Mouse (Mus musculus) stomach, embryonic 15.5 days (tissue): Measurements from ENCODE around the gene Slc22a21. TPM values are rescaled to one million over a fixed set of nuclear protein-coding genes. Genes with fewer than 3 reads are reported as not detected.
"Not testable (repeated sequence)": the region's sequence is repeated elsewhere in the genome, so short reads cannot be mapped to it uniquely, and the experiment has no call there.

Experiments used
- ATAC-seq: fragments of 200-750 bp; cut with Nextera tagmentation; 2 replicates; pipeline ENCODE4 v1.8.0; 2017; ENCODE audit warnings: low read depth, moderate number of reproducible peaks, moderate TSS enrichment; ENCODE audit not compliant: insufficient read depth, low FRiP score
- H3K27ac ChIP-seq: fragments of 300-500 bp; sonication (generic); 2 replicates; pipeline ENCODE4 v1.5.1; 2015; ENCODE audit warnings: mild to moderate bottlenecking, inconsistent platforms
- H3K27me3 ChIP-seq: fragments of 300-500 bp; sonication (generic); replicated peaks from 2 replicates; pipeline ENCODE4 v1.6.1; 2015; ENCODE audit warnings: inconsistent platforms
- H3K36me3 ChIP-seq: fragments of 300-500 bp; sonication (generic); 2 replicates; pipeline ENCODE4 v1.6.1; 2015; ENCODE audit warnings: inconsistent platforms
- H3K4me1 ChIP-seq: fragments of 300-500 bp; sonication (generic); 2 replicates; pipeline ENCODE4 v1.6.1; 2015; ENCODE audit warnings: inconsistent platforms
- H3K4me2 ChIP-seq: fragments of 300-500 bp; sonication (generic); 2 replicates; pipeline ENCODE4 v1.6.1; 2015; ENCODE audit warnings: mild to moderate bottlenecking, inconsistent platforms
- H3K4me3 ChIP-seq: fragments of 300-500 bp; sonication (generic); replicated peaks from 2 replicates; pipeline ENCODE4 v1.5.1; 2015; ENCODE audit warnings: inconsistent platforms
- H3K9ac ChIP-seq: fragments of 300-500 bp; sonication (generic); 2 replicates; pipeline ENCODE4 v1.6.1; 2015; ENCODE audit warnings: inconsistent platforms
- H3K9me3 ChIP-seq: fragments of 300-500 bp; sonication (generic); 2 replicates; pipeline ENCODE4 v1.6.1; 2016; ENCODE audit warnings: inconsistent platforms
- WGBS: fragments of 180-500 bp; shearing (Covaris S2); methylation state at CpG from one replicate; pipeline ENCODE4 v1.1.7; 2015; 5-methylcytosine and 5-hydroxymethylcytosine counted together
- polyA plus RNA-seq: library from polyadenylated mRNA; unstranded; fragments of >200 nt; fragmentation: Nextera tagmentation; extraction: Ambion mirVana; gene quantifications from 2 replicates; pipeline ENCODE4 v1.2.1, GENCODE M21; 2015

Slc22a21 gene
- polyA plus RNA-seq, 1 experiment from 2014 or later, result 8.8 TPM

GRCm38 (mm10) chr11:53988081-53988480 is 7.9 kb upstream of the Slc22a21 start:
- 72% methylated on average over 4 of the region's 4 CpGs for WGBS
- no peak overlapping the region for H3K9ac ChIP-seq
- H3K4me1 ChIP-seq, result no peaks in the 10 kb centered on the region
- H3K27ac ChIP-seq, result no peak overlapping the region
- H3K4me3 ChIP-seq, result no peak overlapping the region
- no peak for ATAC-seq
- no peaks in the 10 kb centered on the region for H3K27me3 ChIP-seq
- no peaks in the 10 kb centered on the region for H3K9me3 ChIP-seq
- no peaks in the 10 kb centered on the region for H3K36me3 ChIP-seq
- no peak overlapping the region for H3K4me2 ChIP-seq

GRCm38 (mm10) chr11:53981396-53981795 is 1.3 kb upstream of the Slc22a21 start:
- 86% methylated on average over 4 of the region's 4 CpGs for WGBS
- Histone ChIP-seq H3K4me2 (no peak overlapping the region), H3K9me3 (no peaks in the 10 kb centered on the region), H3K4me1 (0 out of 2 replicates have a peak, but pooled peaks cover 4% of the 10 kb centered on the region), H3K4me3 (no peak overlapping the region), H3K27ac (no peak overlapping the region), H3K27me3 (no peaks in the 10 kb centered on the region), H3K9ac (no peak overlapping the region), H3K36me3 (no peaks in the 10 kb centered on the region)
- ATAC-seq, result no peak

- H3K27me3 ChIP-seq, H3K9me3 ChIP-seq, H3K36me3 ChIP-seq, ATAC-seq, H3K4me1 ChIP-seq: not testable (repeated sequence)
- peak overlapping the region; percentile 68 for H3K4me3 ChIP-seq
- peak overlapping the region; percentile 94 for H3K4me2 ChIP-seq
- peak overlapping the region; percentile 84; the same call in 1 of the 2 replicates for H3K27ac ChIP-seq
- 1% methylated on average over 23 of the region's 23 CpGs for WGBS
- H3K9ac ChIP-seq, result peak overlapping the region; percentile 61
These were observed 710 bp downstream of the Slc22a21 start for GRCm38 (mm10) chr11:53979456-53979787.

DNA sequence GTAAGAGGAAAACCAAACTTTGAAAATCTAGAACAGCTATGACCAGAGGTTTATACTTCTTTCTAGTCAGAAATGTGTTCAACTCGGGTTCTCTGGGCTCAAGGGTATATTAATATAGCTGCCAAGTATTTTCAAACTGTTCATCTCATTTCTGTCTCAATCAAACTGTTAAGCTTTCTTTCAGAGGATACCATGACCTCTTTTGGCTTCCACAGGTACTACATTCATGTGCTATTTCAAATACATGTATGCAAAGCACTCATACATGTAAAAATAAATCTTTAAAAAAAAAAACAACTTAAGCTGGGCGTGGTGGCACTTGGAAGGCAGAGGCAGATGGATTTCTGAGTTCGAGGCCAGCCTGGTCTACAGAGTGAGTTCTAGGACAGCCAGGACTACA is 2.5 kb downstream of the Slc22a21 start:
- Histone ChIP-seq H3K36me3 (no peaks in the 10 kb centered on the region), H3K27ac (no peak overlapping the region), H3K4me1 (0 out of 2 replicates have a peak, but pooled peaks cover 4% of the 10 kb centered on the region), H3K9ac (no peak overlapping the region), H3K4me3 (no peak overlapping the region), H3K27me3 (no peaks in the 10 kb centered on the region), H3K4me2 (no peak overlapping the region), H3K9me3 (no peaks in the 10 kb centered on the region)
- WGBS, result 76% methylated on average over 3 of the region's 3 CpGs
- no peak for ATAC-seq

DNA sequence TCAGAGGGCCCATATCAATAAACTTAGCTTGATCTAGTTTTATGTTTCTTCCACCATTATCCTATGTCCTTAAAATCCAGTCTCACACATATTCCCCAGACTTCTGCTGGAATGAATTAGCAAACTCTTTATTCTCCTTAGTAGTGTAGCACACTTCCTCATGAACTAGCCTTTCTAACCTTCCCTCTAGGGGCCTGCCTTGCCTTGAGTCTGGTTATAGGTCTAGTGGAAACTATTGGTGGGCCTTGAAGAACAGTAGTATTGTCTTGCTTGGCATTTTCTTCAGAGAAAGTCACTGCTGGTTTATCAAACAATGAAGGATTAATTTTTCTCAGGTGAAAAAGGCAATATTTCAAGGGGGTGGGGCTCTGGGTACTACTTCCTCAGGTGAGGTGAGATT is 4.6 kb downstream of the Slc22a21 start:
- Histone ChIP-seq H3K27ac (no peak overlapping the region), H3K4me3 (no peak overlapping the region), H3K9me3 (no peaks in the 10 kb centered on the region), H3K27me3 (no peaks in the 10 kb centered on the region), H3K4me2 (no peak overlapping the region), H3K4me1 (0 out of 2 replicates have a peak, but pooled peaks cover 3% of the 10 kb centered on the region), H3K36me3 (no peaks in the 10 kb centered on the region), H3K9ac (no peak overlapping the region)
- no peak for ATAC-seq

GRCm38 (mm10) chr11:53958984-53959383 is 21.1 kb downstream of the Slc22a21 start:
- H3K27ac ChIP-seq, result no peak overlapping the region
- WGBS, result 47% methylated on average over 3 of the region's 3 CpGs
- H3K4me1 ChIP-seq, result no peaks in the 10 kb centered on the region
- no peak overlapping the region for H3K4me2 ChIP-seq
- H3K9ac ChIP-seq, result no peak overlapping the region
- H3K4me3 ChIP-seq, result no peak overlapping the region
- no peaks in the 10 kb centered on the region for H3K9me3 ChIP-seq
- no peaks in the 10 kb centered on the region for H3K36me3 ChIP-seq
- no peaks in the 10 kb centered on the region for H3K27me3 ChIP-seq
- no peak for ATAC-seq

GRCm38 (mm10) chr11:53958176-53958575 is 22.0 kb downstream of the Slc22a21 start:
- not testable (repeated sequence) for H3K4me1 ChIP-seq, H3K9ac ChIP-seq, H3K27ac ChIP-seq, H3K27me3 ChIP-seq, H3K36me3 ChIP-seq, H3K4me3 ChIP-seq, H3K4me2 ChIP-seq, H3K9me3 ChIP-seq, ATAC-seq
- 25% methylated on average over 4 of the region's 4 CpGs for WGBS

- Histone ChIP-seq H3K27ac (no peak overlapping the region), H3K9ac (no peak overlapping the region), H3K4me2 (no peak overlapping the region), H3K4me1 (no peaks in the 10 kb centered on the region), H3K4me3 (no peak overlapping the region), H3K9me3 (no peaks in the 10 kb centered on the region), H3K27me3 (no peaks in the 10 kb centered on the region), H3K36me3 (no peaks in the 10 kb centered on the region)
- 72% methylated on average over 1 of the region's 1 CpGs for WGBS
- ATAC-seq, result no peak
These were observed 23.5 kb downstream of the Slc22a21 start for GRCm38 (mm10) chr11:53956636-53957035.

GRCm38 (mm10) chr11:53954653-53955052 is 25.5 kb downstream of the Slc22a21 start:
- H3K36me3 ChIP-seq, result no peaks in the 10 kb centered on the region
- WGBS, result 93% methylated on average over 3 of the region's 3 CpGs
- no peaks in the 10 kb centered on the region for H3K27me3 ChIP-seq
- no peak overlapping the region for H3K27ac ChIP-seq
- no peak overlapping the region for H3K9ac ChIP-seq
- no peak for ATAC-seq
- no peaks in the 10 kb centered on the region for H3K4me1 ChIP-seq
- no peak overlapping the region for H3K4me2 ChIP-seq
- no peaks in the 10 kb centered on the region for H3K9me3 ChIP-seq
- no peak overlapping the region for H3K4me3 ChIP-seq

DNA sequence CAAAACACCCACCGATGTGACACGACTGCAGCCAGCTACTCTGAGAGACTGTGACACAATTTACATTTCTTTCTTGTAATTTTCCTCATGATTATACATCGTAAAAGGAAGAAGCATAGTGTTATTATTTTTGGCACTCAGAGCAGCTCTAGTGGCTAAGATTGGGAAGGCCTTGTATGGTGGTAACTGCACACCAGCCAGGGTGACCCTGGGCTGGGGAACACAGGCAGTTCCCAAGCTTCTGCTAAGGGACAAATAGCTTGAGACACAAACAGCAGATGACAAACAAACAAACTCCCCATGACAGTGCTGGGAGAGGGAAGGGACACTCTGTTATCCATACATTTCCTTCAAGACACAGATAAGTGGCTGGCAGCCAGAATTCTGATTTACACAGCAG is 30.0 kb downstream of the Slc22a21 start:
- not testable (repeated sequence) for ATAC-seq
- no CpG with 5 or more reads among the region's 3 CpGs for WGBS

DNA sequence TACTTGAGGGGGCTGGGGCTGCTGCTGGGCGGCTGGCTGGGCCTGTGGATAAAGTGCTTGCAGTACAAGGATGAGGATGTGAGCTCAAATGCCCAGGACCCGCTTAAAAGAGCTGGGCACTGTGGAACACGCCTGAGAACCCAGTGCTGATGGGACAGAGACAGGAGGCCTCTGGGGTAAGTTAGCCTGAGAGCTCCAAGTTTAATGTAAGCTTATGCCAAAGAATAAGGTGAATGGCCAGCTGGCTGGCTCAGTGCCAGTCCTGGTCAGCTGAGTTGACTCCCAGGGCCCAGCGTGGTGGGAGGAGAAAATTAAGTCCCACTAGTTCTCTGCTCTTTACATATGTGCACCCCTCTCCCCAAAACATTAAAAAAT is 48.2 kb downstream of the Slc22a21 start:
- not testable (repeated sequence) for H3K4me3 ChIP-seq, H3K9me3 ChIP-seq, H3K36me3 ChIP-seq, H3K27ac ChIP-seq, H3K4me2 ChIP-seq, H3K9ac ChIP-seq, ATAC-seq, H3K27me3 ChIP-seq, H3K4me1 ChIP-seq
- 58% methylated on average over 4 of the region's 4 CpGs for WGBS

More for the DNA sequence above, 30.0 kb downstream of the Slc22a21 start:
- H3K4me1 ChIP-seq, H3K27ac ChIP-seq, H3K4me3 ChIP-seq, H3K9me3 ChIP-seq, H3K36me3 ChIP-seq, H3K9ac ChIP-seq, H3K27me3 ChIP-seq, H3K4me2 ChIP-seq: not testable (repeated sequence)

DNA sequence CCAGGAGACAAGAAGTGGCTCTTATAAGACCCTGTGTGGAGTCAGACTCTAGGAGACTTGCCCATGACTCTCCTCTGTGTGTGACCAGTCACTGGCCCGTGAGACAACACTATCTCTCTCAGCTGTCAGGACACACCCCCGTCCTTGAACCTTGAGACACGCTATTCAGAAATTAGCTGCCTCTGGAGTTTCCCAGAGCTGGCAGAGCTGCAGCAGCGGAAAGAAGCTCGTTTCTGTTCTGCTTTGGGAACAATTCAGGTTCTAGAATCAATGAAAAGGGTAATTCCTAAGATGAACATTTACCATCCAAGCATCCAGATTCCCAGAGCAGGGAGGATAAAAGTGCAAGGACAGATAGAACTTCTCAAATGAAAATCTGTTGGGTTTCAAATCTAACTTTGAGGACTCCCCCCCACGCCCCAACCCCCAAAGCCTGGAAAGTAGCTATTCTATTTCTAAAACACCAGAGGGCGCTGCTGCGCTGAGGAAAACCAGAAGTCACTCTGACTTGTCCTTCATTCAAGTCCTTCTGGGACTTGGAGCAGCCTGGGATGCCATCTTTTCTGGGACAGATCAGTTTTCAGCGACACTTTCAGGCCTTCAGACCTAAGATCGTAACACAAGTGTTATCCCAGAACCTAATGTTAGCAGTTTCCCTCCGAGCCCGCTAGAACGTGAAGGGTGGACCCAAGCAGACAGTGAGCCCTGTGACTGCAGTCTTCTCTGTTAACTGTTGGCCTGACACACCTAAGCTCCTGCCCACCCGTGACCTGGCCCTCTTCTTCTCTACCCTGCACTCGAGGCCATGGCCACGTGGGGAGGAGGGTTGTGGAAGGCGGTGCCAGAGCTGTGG is 48.8 kb downstream of the Slc22a21 start:
- Histone ChIP-seq H3K27me3 (no peaks in the 10 kb centered on the region), H3K9ac (no peak overlapping the region), H3K4me2 (no peak overlapping the region), H3K36me3 (no peaks in the 10 kb centered on the region), H3K4me1 (0 out of 2 replicates have a peak, but pooled peaks cover 2% of the 10 kb centered on the region), H3K4me3 (no peak overlapping the region), H3K9me3 (no peaks in the 10 kb centered on the region), H3K27ac (no peak overlapping the region)
- WGBS, result 30% methylated on average over 17 of the region's 17 CpGs
- no peak for ATAC-seq

GRCm38 (mm10) chr11:53929741-53930140 is 50.4 kb downstream of the Slc22a21 start:
- WGBS, result 87% methylated on average over 3 of the region's 3 CpGs
- Histone ChIP-seq H3K9ac (no peak overlapping the region), H3K27me3 (no peaks in the 10 kb centered on the region), H3K9me3 (no peaks in the 10 kb centered on the region), H3K27ac (no peak overlapping the region), H3K4me2 (no peak overlapping the region), H3K4me1 (0 out of 2 replicates have a peak, but pooled peaks cover 2% of the 10 kb centered on the region), H3K4me3 (no peak overlapping the region), H3K36me3 (no peaks in the 10 kb centered on the region)
- no peak for ATAC-seq
